Mouse (Mus musculus) CH12.LX (cell line): ENCODE measurements at regions not wholly inside any gene's neighbourhood (a gene's known extent, or its start where the extent isn't known, plus 50 kb on each side); places are given as distances from the start of the nearest gene placed in this dataset.

Experiments
- DNase-seq: peaks from one replicate; pipeline ENCODE4 v3.0.0-alpha.2; 2013; ENCODE audit errors: extremely low read depth
- H3K27ac ChIP-seq: 2 replicates; pipeline ENCODE4 v1.5.1; 2012; ENCODE audit warnings: low read depth, mild to moderate bottlenecking, control low read depth, moderate library complexity; ENCODE audit not compliant: insufficient read depth
- H3K27me3 ChIP-seq: replicated peaks from 2 replicates; pipeline ENCODE3; 2012; ENCODE audit warnings: inconsistent platforms
- H3K36me3 ChIP-seq, 2 experiments: replicated peaks in 1 of 2; 2 replicates each; pipeline versions ENCODE3 to v1.6.1; 2012; ENCODE audit warnings: inconsistent platforms in 1 of 2, low read length in 1 of 2, mild to moderate bottlenecking in 1 of 2, mixed read lengths in 1 of 2, moderate library complexity in 1 of 2; ENCODE audit not compliant: control insufficient read depth in 1 of 2, insufficient read depth in 1 of 2
- H3K4me1 ChIP-seq, 2 experiments: 2 replicates each; pipeline ENCODE4 v1.6.1; 2012; ENCODE audit warnings: inconsistent platforms in 1 of 2, moderate library complexity in 1 of 2; ENCODE audit not compliant: insufficient read depth in 2 of 2, control insufficient read depth in 1 of 2
- H3K4me2 ChIP-seq: 2 replicates; pipeline ENCODE4 v1.6.1; 2012; ENCODE audit warnings: low read depth, mild to moderate bottlenecking, control low read depth; ENCODE audit not compliant: poor library complexity, insufficient read depth, severe bottlenecking
- H3K4me3 ChIP-seq, 3 experiments: fragments of 150-350 bp in 1 of 3; sonication (generic) in 1 of 3; replicated peaks in 1 of 3; 2 replicates each; pipeline versions ENCODE3 to v1.5.1; 2011 to 2012; ENCODE audit warnings: low read depth in 2 of 3, low read length in 2 of 3, mild to moderate bottlenecking in 2 of 3, moderate library complexity in 2 of 3, control low read depth in 1 of 3, improper control_type of control experiment in 1 of 3, inconsistent platforms in 1 of 3, mixed read lengths in 1 of 3; ENCODE audit not compliant: poor library complexity in 1 of 3
- H3K79me2 ChIP-seq: replicated peaks from 2 replicates; pipeline ENCODE4 v1.6.1; 2012; ENCODE audit warnings: mild to moderate bottlenecking, moderate library complexity; ENCODE audit not compliant: control insufficient read depth, poor library complexity, insufficient read depth, severe bottlenecking; ENCODE audit errors: extremely low read depth
- H3K9ac ChIP-seq: 2 replicates; pipeline ENCODE4 v1.6.1; 2012; ENCODE audit warnings: low read depth, mild to moderate bottlenecking, control low read depth, moderate library complexity; ENCODE audit not compliant: insufficient read depth
- H3K9me3 ChIP-seq: replicated peaks from 2 replicates; pipeline ENCODE3; 2012; ENCODE audit warnings: low read length, inconsistent platforms, mixed read lengths
- BHLHE40 ChIP-seq: IDR thresholded peaks from 2 replicates; pipeline ENCODE4 v1.6.1; 2011; ENCODE audit warnings: mild to moderate bottlenecking, low read depth, low read length, improper control_type of control experiment
- CHD1 ChIP-seq: IDR thresholded peaks from 2 replicates; pipeline ENCODE4 v1.6.1; 2012; ENCODE audit warnings: low read depth, low read length, improper control_type of control experiment, inconsistent platforms
- CHD2 ChIP-seq: IDR thresholded peaks from 2 replicates; pipeline ENCODE4 v1.6.1; 2011; ENCODE audit warnings: low read length, improper control_type of control experiment
- CTCF ChIP-seq, 2 experiments: IDR thresholded peaks in 1 of 2; conservative IDR thresholded peaks in 1 of 2; 2 replicates each; pipeline ENCODE4 v1.5.1; 2011 to 2012; ENCODE audit warnings: low read depth in 2 of 2, low read length in 2 of 2, improper control_type of control experiment in 1 of 2, inconsistent platforms in 1 of 2, mild to moderate bottlenecking in 1 of 2, moderate library complexity in 1 of 2
- E2F4 ChIP-seq: IDR thresholded peaks from 2 replicates; pipeline ENCODE4 v1.6.1; 2011; ENCODE audit warnings: low read depth, low read length, improper control_type of control experiment; ENCODE audit not compliant: insufficient replicate concordance
- ELF1 ChIP-seq: IDR thresholded peaks from 2 replicates; pipeline ENCODE4 v1.6.1; 2014; ENCODE audit warnings: low read depth, mild to moderate bottlenecking, inconsistent platforms, low read length, improper control_type of control experiment
- GABPA ChIP-seq: IDR thresholded peaks from 2 replicates; pipeline ENCODE4 v1.6.1; 2012; ENCODE audit warnings: low read depth, low read length, improper control_type of control experiment, inconsistent platforms; ENCODE audit not compliant: insufficient replicate concordance
- IRF4 ChIP-seq: IDR thresholded peaks from 2 replicates; pipeline ENCODE4 v1.6.1; 2014; ENCODE audit warnings: low read depth, mild to moderate bottlenecking, inconsistent platforms, low read length, improper control_type of control experiment
- KAT2A ChIP-seq: IDR thresholded peaks from 2 replicates; pipeline ENCODE4 v1.6.1; 2012; ENCODE audit warnings: low read length, improper control_type of control experiment, inconsistent platforms; ENCODE audit not compliant: insufficient replicate concordance
- MAX ChIP-seq: IDR thresholded peaks from 2 replicates; pipeline ENCODE4 v1.6.1; 2011; ENCODE audit warnings: low read length, improper control_type of control experiment
- MAZ ChIP-seq: IDR thresholded peaks from 2 replicates; pipeline ENCODE4 v1.6.1; 2012; ENCODE audit warnings: low read depth, mild to moderate bottlenecking, inconsistent platforms, low read length, improper control_type of control experiment, moderate library complexity
- MXI1 ChIP-seq: IDR thresholded peaks from 2 replicates; pipeline ENCODE4 v1.6.1; 2011; ENCODE audit warnings: mild to moderate bottlenecking, low read depth, low read length, improper control_type of control experiment
- NELFE ChIP-seq: IDR thresholded peaks from 2 replicates; pipeline ENCODE4 v1.6.1; 2011; ENCODE audit warnings: low read depth, low read length, improper control_type of control experiment
- POLR2AphosphoS2 ChIP-seq: IDR thresholded peaks from 2 replicates; pipeline ENCODE4 v1.6.1; 2011; ENCODE audit warnings: low read depth, low read length, improper control_type of control experiment
- RAD21 ChIP-seq: IDR thresholded peaks from 2 replicates; pipeline ENCODE4 v1.6.1; 2011; ENCODE audit warnings: low read depth, mild to moderate bottlenecking, low read length, improper control_type of control experiment, moderate library complexity
- RCOR1 ChIP-seq: conservative IDR thresholded peaks from 2 replicates; pipeline ENCODE4 v1.6.1; 2012; ENCODE audit warnings: low read depth, mild to moderate bottlenecking, inconsistent platforms, low read length, improper control_type of control experiment
- USF2 ChIP-seq: conservative IDR thresholded peaks from 2 replicates; pipeline ENCODE4 v1.6.1; 2011; ENCODE audit warnings: low read depth, low read length, improper control_type of control experiment
- ZC3H11A ChIP-seq: IDR thresholded peaks from 2 replicates; pipeline ENCODE4 v1.6.1; 2012; ENCODE audit warnings: low read depth, mild to moderate bottlenecking, inconsistent platforms, low read length, improper control_type of control experiment
- ZKSCAN1 ChIP-seq: IDR thresholded peaks from 2 replicates; pipeline ENCODE4 v1.6.1; 2012; ENCODE audit warnings: low read depth, inconsistent platforms, low read length, improper control_type of control experiment, borderline replicate concordance
- ZMIZ1 ChIP-seq: IDR thresholded peaks from 2 replicates; pipeline ENCODE4 v1.6.1; 2012; ENCODE audit warnings: low read depth, mild to moderate bottlenecking, inconsistent platforms, low read length, improper control_type of control experiment
- ZNF384 ChIP-seq: IDR thresholded peaks from 2 replicates; pipeline ENCODE4 v1.6.1; 2012; ENCODE audit warnings: low read depth, low read length, improper control_type of control experiment, inconsistent platforms
- dilution Hi-C: fragments of 300-500 bp; cut with MboI; formaldehyde crosslinking; loops from 2 replicates; pipeline ENCODE4 v1.14.3; 2020; ENCODE audit warnings: low sequenced_read_pairs; ENCODE audit not compliant: extremely low pct_unique_long_range_greater_than_20kb, extremely low pct_ligation_motif_present
- in situ Hi-C: fragments of 300-500 bp; cut with MboI; formaldehyde crosslinking; loops from 3 replicates; pipeline ENCODE4 v1.14.3; 2019; ENCODE audit warnings: low sequenced_read_pairs, low pct_ligation_motif_present, low pct_unique_long_range_greater_than_20kb, mixed read lengths

- in situ Hi-C loops: no loop called here
- Histone ChIP-seq H3K27ac (no peak overlapping the region), H3K36me3 (no peaks in the 10 kb centered on the region), H3K4me2 (no peak overlapping the region), H3K4me3 (no peak overlapping the region), H3K27me3 (peaks cover 12% of the 10 kb centered on the region), H3K9ac (no peak overlapping the region), H3K9me3 (no peaks in the 10 kb centered on the region), H3K4me1 (no peaks in the 10 kb centered on the region), H3K79me2 (no peaks in the 10 kb centered on the region)
- dilution Hi-C loops: no loop called here
- TF ChIP-seq MAX: no peak
- no peak for TF ChIP-seq ZC3H11A
- no peak for TF ChIP-seq NELFE
- TF ChIP-seq ZNF384: no peak
- TF ChIP-seq IRF4: no peak
- TF ChIP-seq BHLHE40: no peak
- no peak for TF ChIP-seq ELF1
- no peak for TF ChIP-seq POLR2AphosphoS2
- TF ChIP-seq KAT2A: no peak
- no peak for TF ChIP-seq CHD1
- TF ChIP-seq CHD2: no peak
- TF ChIP-seq GABPA: no peak
- no peak for TF ChIP-seq USF2
- no peak for TF ChIP-seq ZKSCAN1
- TF ChIP-seq RCOR1: no peak
- DNase-seq: no peak
These were observed 102.3 kb downstream of the Dmrta1 start for GRCm38 (mm10) chr4:89781487-89781886.

GRCm38 (mm10) chr4:89816823-89817222 lies 137.6 kb downstream of the Dmrta1 start:
- dilution Hi-C loops: no loop called here
- no peaks in the 10 kb centered on the region for H3K27me3 ChIP-seq
- H3K4me3 ChIP-seq: no peak overlapping the region
- H3K27ac ChIP-seq: no peak overlapping the region
- H3K4me1 ChIP-seq: no peaks in the 10 kb centered on the region
- H3K79me2 ChIP-seq: no peaks in the 10 kb centered on the region
- no peak overlapping the region for H3K4me2 ChIP-seq
- H3K36me3 ChIP-seq: no peaks in the 10 kb centered on the region
- TF ChIP-seq MXI1 (no peak), MAZ (no peak), CTCF (conservative IDR thresholded peaks at IDR 0.05 in 1 of 2, IDR thresholded peaks at IDR 0.05 in 1 of 2; ENCODE audit: low read depth in 2 of 2, low read length in 2 of 2) (no peak), IRF4 (no peak), RAD21 (no peak), KAT2A (no peak), ZNF384 (no peak), ZMIZ1 (no peak), CHD2 (no peak), E2F4 (no peak)
- in situ Hi-C loops: no loop called here
- no peak overlapping the region for H3K9ac ChIP-seq
- DNase-seq: no peak
- H3K9me3 ChIP-seq: no peaks in the 10 kb centered on the region
